Mouse (Mus musculus): Measurements from ENCODE around the gene Tmem135.

DNA sequence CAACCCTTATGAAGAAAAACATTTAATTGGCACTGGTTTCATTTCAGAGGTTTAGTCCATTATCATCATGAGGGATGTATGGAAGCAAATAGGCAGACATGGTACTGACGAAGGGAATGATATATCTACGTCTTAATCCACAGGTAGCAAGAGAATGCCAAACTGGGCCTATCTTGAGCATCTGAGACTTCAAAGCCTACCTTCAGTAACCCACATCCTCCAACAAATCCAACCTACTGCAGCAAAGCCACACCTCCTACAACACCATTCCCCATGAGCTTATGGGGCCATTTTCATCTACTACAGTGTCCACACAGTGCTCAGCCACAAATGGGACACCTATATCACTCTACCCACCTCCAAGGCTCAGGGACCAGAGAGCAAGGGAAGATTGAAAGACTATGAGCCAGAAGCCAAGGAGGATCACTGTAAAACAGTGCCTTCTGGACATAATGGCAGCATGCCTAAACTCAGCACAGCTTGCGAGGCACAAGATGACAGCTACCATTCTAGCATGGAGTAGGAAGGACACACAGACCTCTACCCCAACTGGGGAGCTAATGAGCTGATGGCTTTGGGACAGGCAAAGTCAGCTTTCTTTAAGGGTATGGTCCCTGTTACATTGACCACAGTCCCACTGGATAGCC, 171.4 kb downstream of the Tmem135 start:
- TF ChIP-seq CTCF (IDR thresholded peaks at IDR 0.05; ENCODE audit: low read depth) (no peak), EP300 (optimal IDR thresholded peaks at IDR 0.05) (no peak)

Measured in stomach, postnatal 0 days (tissue).